Mouse (Mus musculus): ENCODE measurements at regions not wholly inside any gene's neighbourhood (a gene's known extent, or its start where the extent isn't known, plus 50 kb on each side); places are given as distances from the start of the nearest gene placed in this dataset.

DNA sequence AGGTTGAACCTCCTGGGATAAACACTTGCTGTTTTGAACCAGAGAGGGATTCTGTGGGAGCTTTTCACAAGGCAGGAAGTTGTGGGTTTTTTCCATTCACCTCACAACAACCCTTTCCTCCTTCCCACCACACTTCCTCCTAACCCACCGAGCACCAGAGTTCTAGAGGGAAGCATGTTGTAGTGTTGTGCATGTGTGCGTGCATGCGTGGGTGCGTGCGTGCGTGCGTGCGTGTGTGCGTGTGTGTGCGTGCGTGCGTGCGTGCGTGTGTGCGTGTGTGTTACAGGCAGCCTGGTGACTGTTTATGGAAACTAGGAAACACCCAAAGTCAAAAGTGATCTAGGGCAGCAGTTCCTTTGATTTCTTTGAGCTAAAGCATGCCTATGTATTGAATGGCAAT lies 186.5 kb upstream of the Klf7 start:
- no peak overlapping the region for H3K9ac ChIP-seq (ENCODE audit: low read length)
- no peak for ATAC-seq (replicated peaks; ENCODE audit: low FRiP score, low TSS enrichment, low read depth)
- 84% methylated on average over 15 of the region's 15 CpGs for WGBS
- no peak for DNase-seq (ENCODE audit: low spot score)
- H3K4me1 ChIP-seq (replicated peaks; ENCODE audit: control insufficient read depth, insufficient read depth, low read length): peaks cover 35% of the 10 kb centered on the region
- H3K27me3 ChIP-seq (replicated peaks; ENCODE audit: control insufficient read depth, insufficient read depth, low read length): no peaks in the 10 kb centered on the region
- H3K9me3 ChIP-seq (ENCODE audit: control insufficient read depth, low read length): no peaks in the 10 kb centered on the region
- peak overlapping the region; percentile 33; the same call in 1 of the 2 replicates for H3K27ac ChIP-seq (ENCODE audit: low read depth)
- 0 out of 2 replicates have a peak overlapping the region, but pooled peaks have one; percentile 25 for H3K4me2 ChIP-seq (ENCODE audit: low read length)
- no peaks in the 10 kb centered on the region for H3K36me3 ChIP-seq (ENCODE audit: control insufficient read depth, insufficient read depth, low read length)
- H3K4me3 ChIP-seq (ENCODE audit: low read depth, low read length): no peak overlapping the region

GRCm38 (mm10) chr1:64308088-64308487 lies 186.0 kb upstream of the Klf7 start:
- no peaks in the 10 kb centered on the region for H3K27me3 ChIP-seq (replicated peaks; ENCODE audit: control insufficient read depth, insufficient read depth, low read length)
- DNase-seq (ENCODE audit: low spot score) (no peak), ATAC-seq (replicated peaks; ENCODE audit: low FRiP score, low TSS enrichment, low read depth) (no peak)
- H3K36me3 ChIP-seq (ENCODE audit: control insufficient read depth, insufficient read depth, low read length): no peaks in the 10 kb centered on the region
- H3K9me3 ChIP-seq (ENCODE audit: control insufficient read depth, low read length): no peaks in the 10 kb centered on the region
- no peak overlapping the region for H3K4me3 ChIP-seq (ENCODE audit: low read depth, low read length)
- no peak overlapping the region for H3K9ac ChIP-seq (ENCODE audit: low read length)
- H3K27ac ChIP-seq (ENCODE audit: low read depth): peak overlapping the region; percentile 33; the same call in 1 of the 2 replicates
- peaks cover 36% of the 10 kb centered on the region for H3K4me1 ChIP-seq (replicated peaks; ENCODE audit: control insufficient read depth, insufficient read depth, low read length)
- peak overlapping the region; percentile 25; the same call in 1 of the 2 replicates for H3K4me2 ChIP-seq (ENCODE audit: low read length)
- WGBS: 38% methylated on average over 10 of the region's 10 CpGs

DNA sequence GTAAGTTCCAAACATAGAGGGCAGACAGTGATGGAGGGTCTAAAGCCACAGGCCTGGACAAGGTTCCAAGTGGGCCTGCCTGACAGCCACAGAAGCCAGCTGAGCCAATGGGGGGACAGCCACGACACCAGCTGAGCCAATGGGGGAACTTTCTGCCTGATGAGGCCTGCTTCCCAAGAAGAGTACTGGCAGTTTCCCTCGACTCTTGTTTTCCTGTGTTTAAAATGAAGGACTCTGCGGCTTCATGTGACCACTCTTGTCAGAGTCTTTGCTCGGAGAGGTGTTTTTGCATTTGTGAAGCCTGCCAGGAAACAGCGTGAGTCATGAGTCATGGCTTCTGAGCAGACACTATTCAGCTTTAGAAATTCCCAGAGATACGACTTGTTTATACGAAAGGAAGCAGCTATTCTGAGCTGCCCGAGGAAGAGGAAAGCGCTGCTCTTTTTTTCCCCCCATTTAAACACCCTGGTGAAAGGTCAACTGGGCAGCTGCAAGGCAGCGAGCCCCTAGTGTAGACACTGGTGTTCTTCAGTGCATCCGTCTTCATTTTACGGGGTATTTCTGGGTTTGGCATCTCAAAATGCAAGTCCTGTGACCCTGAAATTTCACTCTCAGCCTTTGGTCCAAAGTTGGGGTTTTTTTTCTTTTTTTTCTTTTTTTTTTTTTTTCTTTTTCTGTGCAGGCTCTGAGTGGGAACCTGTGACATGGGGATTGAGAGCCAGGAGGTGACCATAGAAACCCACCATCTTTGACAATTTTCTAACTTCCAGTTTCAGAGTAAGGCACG lies 183.5 kb upstream of the Klf7 start:
- Histone ChIP-seq H3K27me3 (replicated peaks; ENCODE audit: control insufficient read depth, insufficient read depth, low read length) (no peaks in the 10 kb centered on the region), H3K27ac (ENCODE audit: low read depth) (peak overlapping the region; percentile 88), H3K4me3 (ENCODE audit: low read depth, low read length) (no peak overlapping the region), H3K4me2 (ENCODE audit: low read length) (peak overlapping the region; percentile 29), H3K9ac (ENCODE audit: low read length) (no peak overlapping the region), H3K36me3 (ENCODE audit: control insufficient read depth, insufficient read depth, low read length) (no peaks in the 10 kb centered on the region), H3K9me3 (ENCODE audit: control insufficient read depth, low read length) (no peaks in the 10 kb centered on the region), H3K4me1 (replicated peaks; ENCODE audit: control insufficient read depth, insufficient read depth, low read length) (peaks cover 39% of the 10 kb centered on the region)
- peak; percentile 68 for DNase-seq (ENCODE audit: low spot score)
- whole genome bisulfite sequencing: 21% methylated on average over 13 of the region's 13 CpGs
- peak; percentile 73 for ATAC-seq (replicated peaks; ENCODE audit: low FRiP score, low TSS enrichment, low read depth)

GRCm38 (mm10) chr1:64302833-64303358 lies 180.8 kb upstream of the Klf7 start:
- ATAC-seq (replicated peaks; ENCODE audit: low FRiP score, low TSS enrichment, low read depth) (no peak), DNase-seq (ENCODE audit: low spot score) (no peak)
- H3K27ac ChIP-seq (ENCODE audit: low read depth): peak overlapping the region; percentile 69
- no peaks in the 10 kb centered on the region for H3K36me3 ChIP-seq (ENCODE audit: control insufficient read depth, insufficient read depth, low read length)
- peaks cover 32% of the 10 kb centered on the region for H3K4me1 ChIP-seq (replicated peaks; ENCODE audit: control insufficient read depth, insufficient read depth, low read length)
- no peak overlapping the region for H3K4me3 ChIP-seq (ENCODE audit: low read depth, low read length)
- peak overlapping the region; percentile 11; the same call in 1 of the 2 replicates for H3K4me2 ChIP-seq (ENCODE audit: low read length)
- no peak overlapping the region for H3K9ac ChIP-seq (ENCODE audit: low read length)
- no peaks in the 10 kb centered on the region for H3K9me3 ChIP-seq (ENCODE audit: control insufficient read depth, low read length)
- H3K27me3 ChIP-seq (replicated peaks; ENCODE audit: control insufficient read depth, insufficient read depth, low read length): no peaks in the 10 kb centered on the region
- 19% methylated on average over 8 of the region's 10 CpGs for WGBS

DNA sequence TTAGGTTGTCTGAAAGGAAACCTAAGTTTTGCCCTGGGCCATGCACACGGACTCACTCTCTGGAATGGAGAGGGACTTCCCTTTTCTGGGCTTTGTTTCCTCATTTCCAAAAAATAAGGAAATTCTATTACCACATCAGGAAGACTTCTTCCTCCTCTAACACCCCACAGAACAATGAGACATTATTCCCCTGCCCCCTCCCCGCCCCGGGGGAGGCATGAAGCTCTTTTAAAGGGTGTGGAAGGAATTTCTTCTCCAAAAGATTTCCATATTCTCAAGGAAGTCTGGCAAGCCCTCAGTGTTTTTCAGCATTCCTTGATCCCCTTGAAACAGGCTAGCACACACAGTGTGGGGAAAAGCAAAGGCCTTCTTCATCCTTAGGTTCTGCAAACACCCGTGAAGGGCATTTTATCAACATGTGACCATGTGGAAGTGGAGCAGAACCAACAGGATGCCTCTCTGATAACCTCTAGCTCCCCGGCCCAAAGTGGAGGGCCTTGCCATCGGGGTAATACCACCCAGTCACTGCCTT lies 179.5 kb upstream of the Klf7 start:
- Histone ChIP-seq H3K9me3 (ENCODE audit: control insufficient read depth, low read length) (no peaks in the 10 kb centered on the region), H3K27me3 (replicated peaks; ENCODE audit: control insufficient read depth, insufficient read depth, low read length) (no peaks in the 10 kb centered on the region), H3K9ac (ENCODE audit: low read length) (no peak overlapping the region), H3K36me3 (ENCODE audit: control insufficient read depth, insufficient read depth, low read length) (no peaks in the 10 kb centered on the region), H3K4me2 (ENCODE audit: low read length) (no peak overlapping the region), H3K4me1 (replicated peaks; ENCODE audit: control insufficient read depth, insufficient read depth, low read length) (peaks cover 29% of the 10 kb centered on the region), H3K27ac (ENCODE audit: low read depth) (peak overlapping the region; percentile 36; the same call in 1 of the 2 replicates), H3K4me3 (ENCODE audit: low read depth, low read length) (no peak overlapping the region)
- DNase-seq (ENCODE audit: low spot score) (no peak), ATAC-seq (replicated peaks; ENCODE audit: low FRiP score, low TSS enrichment, low read depth) (no peak)
- WGBS: 43% methylated on average over 6 of the region's 6 CpGs

GRCm38 (mm10) chr1:64300951-64301529 lies 179.0 kb upstream of the Klf7 start:
- no peaks in the 10 kb centered on the region for H3K9me3 ChIP-seq (ENCODE audit: control insufficient read depth, low read length)
- ATAC-seq (replicated peaks; ENCODE audit: low FRiP score, low TSS enrichment, low read depth) (no peak), DNase-seq (ENCODE audit: low spot score) (no peak)
- peak overlapping the region; percentile 24; the same call in 1 of the 2 replicates for H3K27ac ChIP-seq (ENCODE audit: low read depth)
- 88% methylated on average over 8 of the region's 8 CpGs for WGBS
- no peak overlapping the region for H3K9ac ChIP-seq (ENCODE audit: low read length)
- no peaks in the 10 kb centered on the region for H3K27me3 ChIP-seq (replicated peaks; ENCODE audit: control insufficient read depth, insufficient read depth, low read length)
- no peak overlapping the region for H3K4me3 ChIP-seq (ENCODE audit: low read depth, low read length)
- no peak overlapping the region for H3K4me2 ChIP-seq (ENCODE audit: low read length)
- H3K36me3 ChIP-seq (ENCODE audit: control insufficient read depth, insufficient read depth, low read length): no peaks in the 10 kb centered on the region
- H3K4me1 ChIP-seq (replicated peaks; ENCODE audit: control insufficient read depth, insufficient read depth, low read length): peaks cover 25% of the 10 kb centered on the region

DNA sequence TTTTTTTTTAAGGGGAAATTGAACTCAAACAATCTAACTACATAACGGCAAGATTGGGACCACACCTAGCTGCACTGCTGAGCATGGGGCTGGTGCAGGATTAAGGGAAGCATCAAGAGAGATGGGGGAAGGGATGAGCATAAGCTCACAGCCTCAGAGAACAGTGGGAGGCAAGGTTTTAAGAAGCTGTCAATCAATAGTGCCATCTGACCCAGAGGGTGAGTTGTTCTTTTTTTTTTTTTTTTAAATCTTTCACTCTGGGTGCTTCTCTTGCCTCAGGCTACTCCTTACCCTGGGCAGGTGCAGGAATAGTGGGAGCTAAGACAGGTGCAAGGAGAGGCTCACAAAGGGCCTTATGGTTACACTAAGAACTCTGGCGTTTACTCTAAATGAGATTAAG lies 176.9 kb upstream of the Klf7 start:
- ATAC-seq (replicated peaks; ENCODE audit: low FRiP score, low TSS enrichment, low read depth) (no peak), DNase-seq (ENCODE audit: low spot score) (no peak)
- WGBS: 67% methylated on average over 2 of the region's 2 CpGs
- peaks cover 15% of the 10 kb centered on the region; the same call in 1 of the 2 replicates for H3K4me1 ChIP-seq (replicated peaks; ENCODE audit: control insufficient read depth, insufficient read depth, low read length)
- H3K9me3 ChIP-seq (ENCODE audit: control insufficient read depth, low read length): no peaks in the 10 kb centered on the region
- no peaks in the 10 kb centered on the region for H3K27me3 ChIP-seq (replicated peaks; ENCODE audit: control insufficient read depth, insufficient read depth, low read length)
- H3K9ac ChIP-seq (ENCODE audit: low read length): no peak overlapping the region
- H3K4me3 ChIP-seq (ENCODE audit: low read depth, low read length): no peak overlapping the region
- H3K27ac ChIP-seq (ENCODE audit: low read depth): no peak overlapping the region
- H3K4me2 ChIP-seq (ENCODE audit: low read length): no peak overlapping the region
- no peaks in the 10 kb centered on the region for H3K36me3 ChIP-seq (ENCODE audit: control insufficient read depth, insufficient read depth, low read length)

- Histone ChIP-seq H3K4me3 (ENCODE audit: low read depth, low read length) (no peak overlapping the region), H3K36me3 (ENCODE audit: control insufficient read depth, insufficient read depth, low read length) (no peaks in the 10 kb centered on the region), H3K27ac (ENCODE audit: low read depth) (no peak overlapping the region), H3K27me3 (replicated peaks; ENCODE audit: control insufficient read depth, insufficient read depth, low read length) (no peaks in the 10 kb centered on the region), H3K9ac (ENCODE audit: low read length) (no peak overlapping the region), H3K9me3 (ENCODE audit: control insufficient read depth, low read length) (no peaks in the 10 kb centered on the region), H3K4me2 (ENCODE audit: low read length) (no peak overlapping the region), H3K4me1 (replicated peaks; ENCODE audit: control insufficient read depth, insufficient read depth, low read length) (peaks cover 15% of the 10 kb centered on the region; the same call in 1 of the 2 replicates)
- no peak for DNase-seq (ENCODE audit: low spot score)
- ATAC-seq (replicated peaks; ENCODE audit: low FRiP score, low TSS enrichment, low read depth): no peak
- 88% methylated on average over 14 of the region's 14 CpGs for WGBS
Observed at GRCm38 (mm10) chr1:64298188-64298587, 176.1 kb upstream of the Klf7 start.
